Mouse (Mus musculus): ENCODE data around the gene Slc22a5. TPM values are rescaled to one million over a fixed set of nuclear protein-coding genes. Genes with fewer than 3 reads are reported as not detected.
A peak's percentile ranks its signal among the peaks of the same experiment; 100 is the strongest.
"Not testable (repeated sequence)": the region's sequence is repeated elsewhere in the genome, so short reads cannot be mapped to it uniquely, and the experiment has no call there.

The Slc22a5 gene
- polyA plus RNA-seq (2014; fragmentation: Nextera tagmentation; extraction: Ambion mirVana) = 4.4 and 4.8 TPM in 2 replicates

GRCm38 (mm10) chr11:53891505-53892451, at the start of gene Slc22a5:
Slc22a5 (minus strand) TSS chr11:53891660.
- H3K36me3 ChIP-seq (ENCODE audit: control insufficient read depth, insufficient read depth, low read length) = no peaks in the 10 kb centered on the region
- ATAC-seq (replicated peaks; ENCODE audit: low FRiP score) (peak; percentile 98), DNase-seq (ENCODE audit: low spot score) (peak; percentile 98)
- H3K4me3 ChIP-seq (ENCODE audit: low read depth, low read length) = peak within 1 kb of the TSS; percentile 68
- no peaks in the 10 kb centered on the region for H3K27me3 ChIP-seq (replicated peaks; ENCODE audit: control insufficient read depth, insufficient read depth, low read length)
- H3K4me2 ChIP-seq = peak within 1 kb of the TSS; percentile 95
- peak within 1 kb of the TSS; percentile 75 for H3K9ac ChIP-seq (ENCODE audit: low read depth, low read length)
- H3K27ac ChIP-seq (ENCODE audit: low read depth, low read length) = peak within 1 kb of the TSS; percentile 35
- 3% methylated on average over 63 of the region's 63 CpGs for WGBS
- H3K9me3 ChIP-seq (ENCODE audit: control insufficient read depth, low read length) = no peaks in the 10 kb centered on the region
- peaks cover 16% of the 10 kb centered on the region for H3K4me1 ChIP-seq (replicated peaks; ENCODE audit: control insufficient read depth, insufficient read depth, low read length)

- H3K4me2 ChIP-seq; H3K4me1 ChIP-seq (replicated peaks; ENCODE audit: control insufficient read depth, insufficient read depth, low read length); H3K36me3 ChIP-seq (ENCODE audit: control insufficient read depth, insufficient read depth, low read length); DNase-seq (ENCODE audit: low spot score); H3K27me3 ChIP-seq (replicated peaks; ENCODE audit: control insufficient read depth, insufficient read depth, low read length); ATAC-seq (replicated peaks; ENCODE audit: low FRiP score); H3K9me3 ChIP-seq (ENCODE audit: control insufficient read depth, low read length); H3K27ac ChIP-seq (ENCODE audit: low read depth, low read length); H3K4me3 ChIP-seq (ENCODE audit: low read depth, low read length); H3K9ac ChIP-seq (ENCODE audit: low read depth, low read length): not testable (repeated sequence)
- 67% methylated on average over 4 of the region's 4 CpGs for WGBS
Measured at GRCm38 (mm10) chr11:53931944-53932318, 40.5 kb upstream of the Slc22a5 start.

GRCm38 (mm10) chr11:53931091-53931943, 39.9 kb upstream of the Slc22a5 start:
- H3K27ac ChIP-seq (ENCODE audit: low read depth, low read length) = no peak overlapping the region
- no peaks in the 10 kb centered on the region for H3K36me3 ChIP-seq (ENCODE audit: control insufficient read depth, insufficient read depth, low read length)
- no peak overlapping the region for H3K4me3 ChIP-seq (ENCODE audit: low read depth, low read length)
- 34% methylated on average over 17 of the region's 17 CpGs for WGBS
- no peak overlapping the region for H3K9ac ChIP-seq (ENCODE audit: low read depth, low read length)
- DNase-seq (ENCODE audit: low spot score) (peak; percentile 47), ATAC-seq (replicated peaks; ENCODE audit: low FRiP score) (no peak)
- H3K27me3 ChIP-seq (replicated peaks; ENCODE audit: control insufficient read depth, insufficient read depth, low read length) = no peaks in the 10 kb centered on the region
- no peaks in the 10 kb centered on the region for H3K9me3 ChIP-seq (ENCODE audit: control insufficient read depth, low read length)
- no peaks in the 10 kb centered on the region for H3K4me1 ChIP-seq (replicated peaks; ENCODE audit: control insufficient read depth, insufficient read depth, low read length)
- H3K4me2 ChIP-seq = no peak overlapping the region

- no peak overlapping the region for H3K27ac ChIP-seq (ENCODE audit: low read depth, low read length)
- WGBS = 76% methylated on average over 3 of the region's 3 CpGs
- H3K4me2 ChIP-seq = no peak overlapping the region
- no peak overlapping the region for H3K9ac ChIP-seq (ENCODE audit: low read depth, low read length)
- ATAC-seq (replicated peaks; ENCODE audit: low FRiP score) (no peak), DNase-seq (ENCODE audit: low spot score) (no peak)
- H3K36me3 ChIP-seq (ENCODE audit: control insufficient read depth, insufficient read depth, low read length) = no peaks in the 10 kb centered on the region
- no peaks in the 10 kb centered on the region for H3K9me3 ChIP-seq (ENCODE audit: control insufficient read depth, low read length)
- H3K27me3 ChIP-seq (replicated peaks; ENCODE audit: control insufficient read depth, insufficient read depth, low read length) = no peaks in the 10 kb centered on the region
- H3K4me1 ChIP-seq (replicated peaks; ENCODE audit: control insufficient read depth, insufficient read depth, low read length) = no peaks in the 10 kb centered on the region
- H3K4me3 ChIP-seq (ENCODE audit: low read depth, low read length) = no peak overlapping the region
Measured at GRCm38 (mm10) chr11:53929741-53930140, 38.3 kb upstream of the Slc22a5 start.

GRCm38 (mm10) chr11:53928585-53928984, 37.1 kb upstream of the Slc22a5 start:
- no peak for ATAC-seq (replicated peaks; ENCODE audit: low FRiP score)
- Histone ChIP-seq H3K9ac (ENCODE audit: low read depth, low read length) (no peak overlapping the region), H3K27me3 (replicated peaks; ENCODE audit: control insufficient read depth, insufficient read depth, low read length) (no peaks in the 10 kb centered on the region), H3K4me2 (no peak overlapping the region), H3K4me3 (ENCODE audit: low read depth, low read length) (no peak overlapping the region), H3K4me1 (replicated peaks; ENCODE audit: control insufficient read depth, insufficient read depth, low read length) (no peaks in the 10 kb centered on the region), H3K27ac (ENCODE audit: low read depth, low read length) (no peak overlapping the region), H3K9me3 (ENCODE audit: control insufficient read depth, low read length) (no peaks in the 10 kb centered on the region), H3K36me3 (ENCODE audit: control insufficient read depth, insufficient read depth, low read length) (no peaks in the 10 kb centered on the region)
- DNase-seq (ENCODE audit: low spot score) = no peak
- 65% methylated on average over 3 of the region's 3 CpGs for WGBS

GRCm38 (mm10) chr11:53926303-53926702, 34.8 kb upstream of the Slc22a5 start:
- ATAC-seq (replicated peaks; ENCODE audit: low FRiP score) = no peak
- no peak overlapping the region for H3K4me3 ChIP-seq (ENCODE audit: low read depth, low read length)

GRCm38 (mm10) chr11:53918851-53919250, 27.4 kb upstream of the Slc22a5 start:
- H3K4me3 ChIP-seq (ENCODE audit: low read depth, low read length) = no peak overlapping the region
- H3K36me3 ChIP-seq (ENCODE audit: control insufficient read depth, insufficient read depth, low read length) = no peaks in the 10 kb centered on the region
- DNase-seq (ENCODE audit: low spot score) (no peak), ATAC-seq (replicated peaks; ENCODE audit: low FRiP score) (no peak)
- H3K9me3 ChIP-seq (ENCODE audit: control insufficient read depth, low read length) = no peaks in the 10 kb centered on the region
- no peak overlapping the region for H3K27ac ChIP-seq (ENCODE audit: low read depth, low read length)
- H3K27me3 ChIP-seq (replicated peaks; ENCODE audit: control insufficient read depth, insufficient read depth, low read length) = no peaks in the 10 kb centered on the region; the same call in 1 of the 2 replicates
- no peak overlapping the region for H3K4me2 ChIP-seq
- H3K9ac ChIP-seq (ENCODE audit: low read depth, low read length) = no peak overlapping the region
- H3K4me1 ChIP-seq (replicated peaks; ENCODE audit: control insufficient read depth, insufficient read depth, low read length) = no peaks in the 10 kb centered on the region
- WGBS = 90% methylated on average over 4 of the region's 4 CpGs

More at GRCm38 (mm10) chr11:53926303-53926702, 34.8 kb upstream of the Slc22a5 start:
- no peak overlapping the region for H3K9ac ChIP-seq (ENCODE audit: low read depth, low read length)
- no peak for DNase-seq (ENCODE audit: low spot score)
- 78% methylated on average over 5 of the region's 5 CpGs for WGBS
- H3K27ac ChIP-seq (ENCODE audit: low read depth, low read length) = no peak overlapping the region
- no peak overlapping the region for H3K4me2 ChIP-seq
- no peaks in the 10 kb centered on the region for H3K4me1 ChIP-seq (replicated peaks; ENCODE audit: control insufficient read depth, insufficient read depth, low read length)
- no peaks in the 10 kb centered on the region for H3K36me3 ChIP-seq (ENCODE audit: control insufficient read depth, insufficient read depth, low read length)
- H3K9me3 ChIP-seq (ENCODE audit: control insufficient read depth, low read length) = no peaks in the 10 kb centered on the region
- no peaks in the 10 kb centered on the region; the same call in 1 of the 2 replicates for H3K27me3 ChIP-seq (replicated peaks; ENCODE audit: control insufficient read depth, insufficient read depth, low read length)

GRCm38 (mm10) chr11:53911011-53911410, 19.6 kb upstream of the Slc22a5 start:
- no peak for DNase-seq (ENCODE audit: low spot score)

More at GRCm38 (mm10) chr11:53911011-53911410, 19.6 kb upstream of the Slc22a5 start:
- no peak for ATAC-seq (replicated peaks; ENCODE audit: low FRiP score)
- no peaks in the 10 kb centered on the region for H3K27me3 ChIP-seq (replicated peaks; ENCODE audit: control insufficient read depth, insufficient read depth, low read length)
- 72% methylated on average over 4 of the region's 4 CpGs for WGBS
- H3K4me3 ChIP-seq (ENCODE audit: low read depth, low read length) = no peak overlapping the region
- H3K27ac ChIP-seq (ENCODE audit: low read depth, low read length) = no peak overlapping the region
- H3K4me1 ChIP-seq (replicated peaks; ENCODE audit: control insufficient read depth, insufficient read depth, low read length) = no peaks in the 10 kb centered on the region
- H3K9ac ChIP-seq (ENCODE audit: low read depth, low read length) = no peak overlapping the region
- no peaks in the 10 kb centered on the region for H3K36me3 ChIP-seq (ENCODE audit: control insufficient read depth, insufficient read depth, low read length)
- H3K4me2 ChIP-seq = no peak overlapping the region
- no peaks in the 10 kb centered on the region for H3K9me3 ChIP-seq (ENCODE audit: control insufficient read depth, low read length)

Data from liver, embryonic 11.5 days (tissue).